Mouse (Mus musculus) stomach, postnatal 0 days (tissue): ENCODE measurements at regions not wholly inside any gene's neighbourhood (a gene's known extent, or its start where the extent isn't known, plus 50 kb on each side); places are given as distances from the start of the nearest gene placed in this dataset.

ENCODE experiments used
- CTCF ChIP-seq: IDR thresholded peaks from 2 replicates; pipeline ENCODE4 v1.5.1; 2016; ENCODE audit warnings: antibody characterized with exemption, low read depth, mild to moderate bottlenecking, moderate library complexity
- EP300 ChIP-seq: optimal IDR thresholded peaks from 2 replicates; pipeline ENCODE3; 2016; ENCODE audit warnings: antibody characterized with exemption

DNA sequence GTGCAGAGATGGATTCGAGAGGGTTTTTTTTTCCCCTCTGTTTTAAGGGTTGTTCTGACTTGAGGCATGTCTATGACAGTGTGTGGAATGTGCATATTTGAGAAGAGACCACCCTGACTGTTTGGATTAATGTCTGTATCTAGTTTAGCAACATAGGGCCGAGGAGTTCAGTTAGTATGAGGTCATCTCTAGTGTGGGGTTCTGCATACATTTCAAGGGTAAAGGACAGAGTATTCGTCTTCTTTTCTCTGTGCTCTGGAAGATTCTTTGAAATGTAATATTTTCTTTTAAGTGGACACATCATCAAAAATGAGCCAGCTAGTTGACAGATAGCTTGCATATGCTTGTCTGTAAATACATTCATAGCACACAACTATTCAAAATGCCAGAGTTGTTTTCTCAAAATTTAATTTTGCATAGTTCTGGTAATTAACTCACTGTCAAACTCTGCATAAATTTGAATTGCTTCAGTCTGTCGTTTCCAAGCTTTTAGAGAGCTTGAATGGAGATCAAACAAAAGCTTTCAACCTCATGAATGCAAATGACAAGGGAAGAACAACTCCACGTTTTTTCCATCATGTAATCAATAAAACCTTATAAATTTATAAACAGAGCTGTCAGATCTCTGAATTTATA, 415.5 kb downstream of the Adamts20 start:
- TF ChIP-seq EP300 (no peak), CTCF (no peak)
